Mouse (Mus musculus): ENCODE data around the gene Slc35g3. TPM values are rescaled to one million over a fixed set of nuclear protein-coding genes. Genes with fewer than 3 reads are reported as not detected.

Gene Slc35g3
- polyA plus RNA-seq, 1 experiment from 2014 or later = not detected

DNA sequence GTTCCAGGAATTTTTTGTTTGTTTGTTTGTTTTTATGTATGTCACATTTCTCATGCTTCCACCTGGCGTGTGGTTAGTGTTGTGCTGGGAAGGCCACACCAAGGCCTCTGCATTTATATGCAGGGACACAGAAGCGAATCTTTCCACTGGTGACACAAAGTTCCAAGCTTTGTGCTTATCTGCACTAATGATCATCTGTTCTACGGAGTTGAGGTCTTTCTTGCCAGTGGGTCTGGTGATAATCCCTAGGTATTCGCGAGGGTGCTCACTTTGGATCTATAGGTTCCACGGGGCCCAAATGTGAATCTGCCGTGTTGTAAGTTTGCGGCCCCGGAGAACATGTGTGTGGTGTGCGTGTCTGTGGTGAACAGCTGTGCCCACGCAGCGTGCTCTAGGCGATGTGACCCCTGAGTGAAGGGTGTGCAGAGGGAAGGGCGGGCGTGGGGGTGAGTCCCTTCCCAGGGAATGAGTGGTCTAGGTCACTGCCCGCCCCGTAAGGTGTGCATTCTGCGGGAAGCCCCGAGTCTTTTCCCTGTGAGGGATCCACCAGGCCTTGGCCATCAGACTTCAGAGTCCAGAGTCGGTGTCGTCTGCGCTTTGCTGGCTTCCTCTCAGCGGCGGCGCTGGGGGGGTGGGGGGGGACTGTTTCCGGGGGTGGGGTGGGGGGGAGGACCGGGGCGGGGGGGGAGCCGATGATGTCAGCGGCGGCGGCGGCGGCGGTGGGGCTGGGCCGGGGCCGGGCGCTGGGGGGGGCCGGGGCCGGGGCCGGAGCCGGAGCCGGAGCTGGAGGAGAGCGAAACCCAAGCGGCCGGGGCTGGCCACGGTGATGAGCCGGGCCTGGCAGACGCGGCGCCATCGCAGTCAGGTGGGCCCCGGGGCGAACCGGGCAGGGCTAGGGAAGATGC is 3.7 kb upstream of the Slc35g3 start, which contains the start of gene Zbtb4:
Gene Zbtb4 (plus strand): TSS at position 692 of the 905 bp plus-strand sequence.
- Histone ChIP-seq H3K9me3 (replicated peaks) (no peaks in the 10 kb centered on the region), H3K4me3 (replicated peaks) (peak within 1 kb of the TSS; percentile 71), H3K27me3 (replicated peaks) (no peaks in the 10 kb centered on the region), H3K9ac (replicated peaks) (peak within 1 kb of the TSS; percentile 92), H3K36me3 (no peaks in the 10 kb centered on the region), H3K4me2 (peak within 1 kb of the TSS; percentile 74), H3K27ac (replicated peaks) (peak within 1 kb of the TSS; percentile 89), H3K4me1 (peaks cover 37% of the 10 kb centered on the region)
- WGBS = 17% methylated on average over 35 of the region's 55 CpGs
- peak; percentile 58 for ATAC-seq (ENCODE audit: low FRiP score)

- 73% methylated on average over 7 of the region's 7 CpGs for WGBS
- no peak for ATAC-seq (ENCODE audit: low FRiP score)
- no peaks in the 10 kb centered on the region for H3K9me3 ChIP-seq (replicated peaks)
These were observed 1.8 kb upstream of the Slc35g3 start for GRCm38 (mm10) chr11:69763551-69763950.

GRCm38 (mm10) chr11:69760901-69761200 is 917 bp downstream of the Slc35g3 start:
- peaks cover 42% of the 10 kb centered on the region for H3K4me1 ChIP-seq
- 0 out of 2 replicates have a peak overlapping the region, but pooled peaks have one; percentile 7 for H3K9ac ChIP-seq (replicated peaks)
- H3K27me3 ChIP-seq (replicated peaks) = no peaks in the 10 kb centered on the region
- no peak overlapping the region for H3K4me3 ChIP-seq (replicated peaks)
- peak overlapping the region; percentile 99 for H3K27ac ChIP-seq (replicated peaks)
- H3K36me3 ChIP-seq = no peaks in the 10 kb centered on the region
- no peak for ATAC-seq (ENCODE audit: low FRiP score)
- no peak overlapping the region for H3K4me2 ChIP-seq
- WGBS = 91% methylated on average over 7 of the region's 7 CpGs
- no peaks in the 10 kb centered on the region for H3K9me3 ChIP-seq (replicated peaks)

More at GRCm38 (mm10) chr11:69763551-69763950, 1.8 kb upstream of the Slc35g3 start:
- H3K9ac ChIP-seq (replicated peaks) = no peak overlapping the region
- H3K36me3 ChIP-seq = no peaks in the 10 kb centered on the region
- no peak overlapping the region for H3K27ac ChIP-seq (replicated peaks)
- H3K27me3 ChIP-seq (replicated peaks) = no peaks in the 10 kb centered on the region
- no peak overlapping the region for H3K4me2 ChIP-seq
- H3K4me1 ChIP-seq = peaks cover 47% of the 10 kb centered on the region
- no peak overlapping the region for H3K4me3 ChIP-seq (replicated peaks)

- Histone ChIP-seq H3K36me3 (no peaks in the 10 kb centered on the region), H3K4me1 (peaks cover 45% of the 10 kb centered on the region), H3K9ac (replicated peaks) (peak overlapping the region; percentile 59), H3K9me3 (replicated peaks) (no peaks in the 10 kb centered on the region), H3K4me3 (replicated peaks) (peak overlapping the region; percentile 57; the same call in 1 of the 2 replicates), H3K27me3 (replicated peaks) (no peaks in the 10 kb centered on the region), H3K4me2 (peak overlapping the region; percentile 84), H3K27ac (replicated peaks) (peak overlapping the region; percentile 99)
- no peak for ATAC-seq (ENCODE audit: low FRiP score)
- 74% methylated on average over 14 of the region's 14 CpGs for WGBS
These were observed 1.4 kb downstream of the Slc35g3 start for GRCm38 (mm10) chr11:69760160-69760900.

- H3K9ac ChIP-seq (replicated peaks) = peak overlapping the region; percentile 59
- no peaks in the 10 kb centered on the region for H3K9me3 ChIP-seq (replicated peaks)
- H3K4me2 ChIP-seq = peak overlapping the region; percentile 84
- peak overlapping the region; percentile 57 for H3K4me3 ChIP-seq (replicated peaks)
- peak; percentile 89 for ATAC-seq (ENCODE audit: low FRiP score)
- H3K27me3 ChIP-seq (replicated peaks) = no peaks in the 10 kb centered on the region
- H3K36me3 ChIP-seq = no peaks in the 10 kb centered on the region
- peaks cover 49% of the 10 kb centered on the region for H3K4me1 ChIP-seq
- peak overlapping the region; percentile 99 for H3K27ac ChIP-seq (replicated peaks)
- under 1% methylated on average over 37 of the region's 37 CpGs for whole genome bisulfite sequencing
These were observed 2.6 kb downstream of the Slc35g3 start for GRCm38 (mm10) chr11:69758971-69759721.

DNA sequence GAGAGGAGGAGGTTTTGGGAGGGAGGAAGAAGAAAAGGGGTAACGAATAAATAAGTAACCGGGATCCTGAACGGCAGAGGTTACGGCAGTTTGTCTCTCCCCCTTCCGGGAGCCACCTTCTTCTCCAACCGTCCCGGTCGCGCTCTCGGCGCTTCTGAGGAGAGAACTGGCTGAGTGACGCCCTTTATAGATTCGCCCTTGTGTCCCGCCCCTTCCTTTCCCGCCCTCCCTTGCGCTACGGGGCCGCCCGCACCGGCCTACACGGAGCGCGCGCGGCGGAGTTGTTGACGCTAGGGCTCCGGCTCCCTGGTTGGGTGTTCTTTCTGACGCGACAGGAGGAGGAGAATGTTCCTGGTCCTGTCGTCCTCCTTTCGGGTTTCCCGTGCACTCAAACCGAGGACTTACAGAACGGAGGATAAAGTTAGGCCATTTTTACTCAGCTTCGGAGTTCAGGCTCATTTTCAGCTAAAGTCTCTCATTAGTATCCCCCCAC is 3.2 kb downstream of the Slc35g3 start, which contains the start of gene Polr2a:
Gene Polr2a (minus strand): TSS at position 160 of the 493 bp plus-strand sequence.
- H3K9me3 ChIP-seq (replicated peaks) = no peaks in the 10 kb centered on the region
- under 1% methylated on average over 36 of the region's 36 CpGs for WGBS
- no peaks in the 10 kb centered on the region for H3K36me3 ChIP-seq
- peak; percentile 98 for ATAC-seq (ENCODE audit: low FRiP score)
- peak within 1 kb of the TSS; percentile 99 for H3K27ac ChIP-seq (replicated peaks)
- no peaks in the 10 kb centered on the region for H3K27me3 ChIP-seq (replicated peaks)
- peak within 1 kb of the TSS; percentile 84 for H3K4me2 ChIP-seq
- H3K4me3 ChIP-seq (replicated peaks) = peak within 1 kb of the TSS; percentile 57
- peaks cover 53% of the 10 kb centered on the region for H3K4me1 ChIP-seq
- H3K9ac ChIP-seq (replicated peaks) = peak within 1 kb of the TSS; percentile 87

DNA sequence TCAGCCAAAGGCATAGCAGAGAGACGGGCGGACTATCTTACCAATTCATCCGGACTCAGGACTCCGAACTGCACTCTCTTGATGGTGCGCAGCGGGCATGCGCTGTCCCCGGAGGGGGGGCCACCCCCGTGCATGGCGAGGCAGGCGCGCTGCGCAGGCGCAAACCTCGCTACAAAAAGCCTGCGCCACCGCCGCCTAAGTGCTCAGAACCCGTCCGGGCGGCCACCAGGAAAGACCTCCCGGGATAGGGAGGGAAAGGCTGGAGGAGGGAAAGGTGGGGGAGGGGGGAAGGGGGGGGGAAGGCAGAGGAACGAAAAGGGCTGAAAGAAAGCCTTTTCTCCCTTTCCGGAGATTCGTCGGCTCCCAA is 3.7 kb downstream of the Slc35g3 start:
- Histone ChIP-seq H3K9ac (replicated peaks) (peak overlapping the region; percentile 87), H3K27me3 (replicated peaks) (no peaks in the 10 kb centered on the region), H3K4me3 (replicated peaks) (peak overlapping the region; percentile 57), H3K4me2 (peak overlapping the region; percentile 84), H3K9me3 (replicated peaks) (no peaks in the 10 kb centered on the region), H3K36me3 (no peaks in the 10 kb centered on the region), H3K27ac (replicated peaks) (peak overlapping the region; percentile 99), H3K4me1 (peaks cover 56% of the 10 kb centered on the region)
- peak; percentile 88 for ATAC-seq (ENCODE audit: low FRiP score)
- 0% methylated on average over 26 of the region's 26 CpGs for WGBS

DNA sequence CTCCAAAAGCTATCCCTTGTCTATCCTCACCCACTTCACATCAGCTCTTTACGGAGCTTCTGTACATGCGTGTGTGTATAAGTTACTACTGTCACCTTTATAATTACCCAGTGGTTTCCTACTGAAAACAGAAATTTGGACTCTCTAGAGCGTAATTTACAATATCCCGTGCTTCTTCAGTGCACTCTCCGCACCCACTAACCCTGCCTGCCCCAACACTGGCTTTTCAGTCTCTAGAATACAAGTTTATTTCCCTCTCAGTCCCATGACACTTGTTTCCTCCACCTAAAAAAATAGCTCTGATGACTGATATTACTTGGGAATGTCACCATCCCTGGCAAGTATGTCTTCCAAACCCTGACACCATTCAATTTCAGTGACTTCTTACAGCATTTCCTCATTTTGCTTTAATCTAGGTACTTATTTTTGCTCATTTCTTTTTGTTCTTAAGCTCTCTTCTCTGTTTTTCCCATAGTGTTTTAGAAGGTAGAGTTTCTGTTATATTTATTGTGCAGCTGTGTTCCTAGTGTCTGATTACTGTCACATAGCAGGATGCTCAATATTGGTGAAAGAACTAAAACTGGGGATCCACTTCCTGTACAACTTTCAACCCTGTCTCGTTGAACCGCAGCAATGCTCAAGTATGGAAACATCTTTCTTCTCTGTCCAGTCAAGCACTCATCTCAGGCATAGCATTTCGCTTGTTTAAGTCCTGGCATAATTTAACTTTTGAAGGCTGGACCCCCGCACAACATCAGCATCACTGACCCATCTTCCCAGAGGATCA is 4.3 kb downstream of the Slc35g3 start:
- no peaks in the 10 kb centered on the region for H3K27me3 ChIP-seq (replicated peaks)
- H3K36me3 ChIP-seq = no peaks in the 10 kb centered on the region
- H3K27ac ChIP-seq (replicated peaks) = peak overlapping the region; percentile 99
- peak overlapping the region; percentile 87 for H3K9ac ChIP-seq (replicated peaks)
- no peaks in the 10 kb centered on the region for H3K9me3 ChIP-seq (replicated peaks)
- no peak for ATAC-seq (ENCODE audit: low FRiP score)
- H3K4me2 ChIP-seq = peak overlapping the region; percentile 84
- WGBS = 45% methylated on average over 9 of the region's 9 CpGs
- H3K4me3 ChIP-seq (replicated peaks) = peak overlapping the region; percentile 57
- H3K4me1 ChIP-seq = peaks cover 60% of the 10 kb centered on the region

GRCm38 (mm10) chr11:69754701-69755100 is 7.1 kb downstream of the Slc35g3 start:
- Histone ChIP-seq H3K4me3 (replicated peaks) (no peak overlapping the region), H3K4me2 (peak overlapping the region; percentile 84), H3K27me3 (replicated peaks) (no peaks in the 10 kb centered on the region), H3K27ac (replicated peaks) (no peak overlapping the region), H3K9me3 (replicated peaks) (no peaks in the 10 kb centered on the region), H3K36me3 (no peaks in the 10 kb centered on the region), H3K4me1 (peaks cover 55% of the 10 kb centered on the region), H3K9ac (replicated peaks) (no peak overlapping the region)
- WGBS = 55% methylated on average over 3 of the region's 3 CpGs
- ATAC-seq (ENCODE audit: low FRiP score) = no peak

DNA sequence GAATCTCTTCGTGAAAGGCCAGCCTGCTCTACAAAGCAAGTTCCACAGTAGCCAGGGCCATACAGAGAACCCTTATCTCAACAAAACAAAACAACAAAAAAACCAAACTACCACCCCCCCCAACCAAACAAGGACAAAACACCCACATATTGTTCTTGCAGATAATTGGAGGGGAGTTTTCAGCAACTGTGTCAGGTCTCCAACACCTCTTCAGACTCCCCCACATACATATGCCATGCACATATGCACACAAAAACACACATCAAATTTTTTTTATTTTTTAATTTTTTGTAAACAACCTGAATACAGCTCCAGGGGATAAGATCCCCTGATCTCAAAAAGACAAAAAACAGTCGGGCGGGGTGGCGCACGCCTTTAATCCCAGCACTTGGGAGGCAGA is 7.5 kb downstream of the Slc35g3 start:
- Histone ChIP-seq H3K36me3 (no peaks in the 10 kb centered on the region), H3K27ac (replicated peaks) (no peak overlapping the region), H3K27me3 (replicated peaks) (no peaks in the 10 kb centered on the region), H3K9me3 (replicated peaks) (no peaks in the 10 kb centered on the region), H3K4me2 (peak overlapping the region; percentile 84), H3K4me3 (replicated peaks) (no peak overlapping the region), H3K9ac (replicated peaks) (no peak overlapping the region), H3K4me1 (peaks cover 50% of the 10 kb centered on the region)
- no peak for ATAC-seq (ENCODE audit: low FRiP score)
- WGBS = 89% methylated on average over 5 of the region's 5 CpGs

Measured in neural tube, embryonic 15.5 days (tissue).